ENCODE assay signal across 9 mouse cellular contexts in the genomic region with DNA sequence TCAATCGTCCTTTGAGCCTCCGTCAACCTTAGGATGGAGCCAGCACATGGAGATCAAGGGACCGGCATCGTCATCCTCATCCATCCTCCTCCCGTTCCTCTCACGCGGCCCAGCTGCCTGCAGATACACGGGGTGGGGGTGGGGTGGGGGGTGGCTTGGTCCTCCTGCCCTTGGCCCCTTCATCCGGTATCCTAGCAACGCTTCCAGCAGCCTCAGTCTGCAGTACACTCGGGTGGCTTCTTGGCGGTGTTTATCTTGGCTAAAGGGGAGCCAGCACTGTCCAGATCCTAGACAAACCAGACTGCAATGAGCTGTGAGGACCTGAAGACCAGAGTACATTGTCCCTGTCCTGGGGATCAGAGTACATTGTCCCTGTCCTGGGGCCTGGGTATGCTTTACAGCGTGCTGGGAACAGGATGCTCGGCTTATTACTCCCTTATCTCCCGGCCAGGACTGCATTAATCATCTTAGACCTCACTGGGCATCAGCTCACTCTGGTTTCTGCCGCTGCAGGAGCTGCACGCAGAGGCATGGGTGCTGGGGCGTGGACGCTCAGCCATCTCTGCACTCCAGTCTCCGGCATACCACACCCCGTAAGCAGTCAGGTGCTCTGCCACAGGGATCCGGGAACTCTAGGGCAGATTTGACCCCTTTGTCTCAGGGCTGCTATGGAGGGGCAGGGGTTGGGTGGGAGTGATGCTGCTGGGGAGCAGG.
A peak's percentile ranks its signal among the peaks of the same experiment; 100 is the strongest.
DNase-seq lines count a peak whose midpoint lies in the region; ATAC-seq and TF ChIP-seq lines count a peak whose summit lies in the region.
"Had no signal": no experiment of that assay in that cellular context is flagged by ENCODE, and none has a peak within 500 bp of the region (broad histone marks: within the 10 kb centered on the region; RNA-seq: fewer than 3 reads in every experiment).

No protein-coding gene starts in this region.

- no peak overlapping the region for H3K4me2 ChIP-seq in kidney, embryonic 15.5 days

- no peak for TF ChIP-seq POLR2A in olfactory bulb, adult 2 months (IDR thresholded peaks at IDR 0.05; ENCODE audit: insufficient read depth, low read depth, low read length)

- peaks cover 34% of the 10 kb centered on the region for H3K4me1 ChIP-seq in kidney, embryonic 15.5 days
- H3K4me1 ChIP-seq in olfactory bulb, adult 2 months (ENCODE audit: control insufficient read depth, insufficient read depth, low read length), result peaks cover 28% of the 10 kb centered on the region

- H3K36me3 ChIP-seq in kidney, embryonic 15.5 days, result no peaks in the 10 kb centered on the region
- H3K36me3 ChIP-seq: G1E had no signal

- peak; percentile 65; the same call in 1 of the 2 replicates for ATAC-seq in kidney, embryonic 15.5 days (replicated peaks; ENCODE audit: low FRiP score)
- ATAC-seq in monocyte, adult 5-6 weeks (replicated peaks; ENCODE audit: insufficient number of reproducible peaks, low FRiP score, low TSS enrichment, poor library complexity, severe bottlenecking), result no peak
- no peak for ATAC-seq in erythroblast, adult 5-6 weeks (replicated peaks; ENCODE audit: low FRiP score, poor library complexity, severe bottlenecking)

- no peak overlapping the region for H3K9ac ChIP-seq in kidney, embryonic 15.5 days

- 22% methylated on average over 22 of the region's 22 CpGs for WGBS in kidney, embryonic 15.5 days
- WGBS in olfactory bulb, adult 2 months, result 23% methylated on average over 22 of the region's 22 CpGs

- TF ChIP-seq CTCF in olfactory bulb, adult 2 months (IDR thresholded peaks at IDR 0.05; ENCODE audit: insufficient read depth, low read depth, low read length), result no peak

- H3K27ac ChIP-seq in kidney, embryonic 15.5 days, result no peak overlapping the region
- 0 out of 2 replicates have a peak overlapping the region, but pooled peaks have one; percentile 12 for H3K27ac ChIP-seq in olfactory bulb, adult 2 months (ENCODE audit: insufficient read depth, low read depth, low read length)

- DNase-seq in kidney, adult 9 months, result no peak
- DNase-seq in embryo, embryonic 9.5 days (ENCODE audit: extremely low spot score), result peak; percentile 19
- peak; percentile 17 to 28 for DNase-seq in layer of hippocampus, adult 8-10 months (ENCODE audit: low spot score in 2 of 2)
- DNase-seq in ovary, postnatal 36 days (ENCODE audit: low spot score), result no peak

- H3K27me3 ChIP-seq in kidney, embryonic 15.5 days, result peaks cover 4% of the 10 kb centered on the region

- H3K9me3 ChIP-seq in kidney, embryonic 15.5 days (replicated peaks), result no peaks in the 10 kb centered on the region

- no peak overlapping the region for H3K4me3 ChIP-seq in kidney, embryonic 15.5 days (replicated peaks)
- no peak overlapping the region for H3K4me3 ChIP-seq in olfactory bulb, adult 2 months (ENCODE audit: insufficient read depth, low read depth, low read length)

Comparison
In these comparisons a context has a peak if more than half of its experiments do, and no peak if none do; other contexts are left out.
1. DNase-seq: peak in embryo, embryonic 9.5 days (single experiment) and layer of hippocampus, adult 8-10 months (2 of 2); none in kidney, adult 9 months (single experiment) and ovary, postnatal 36 days (single experiment).